Mouse (Mus musculus) ES-E14 (cell line): Measurements from ENCODE around the gene Stxbp6.

Source experiments
- CHD2 ChIP-seq: IDR thresholded peaks from 2 replicates; pipeline ENCODE4 v1.6.1; 2014; ENCODE audit warnings: mild to moderate bottlenecking, low read depth, low read length, inconsistent platforms
- HCFC1 ChIP-seq: IDR thresholded peaks from 2 replicates; pipeline ENCODE4 v1.6.1; 2012; ENCODE audit warnings: low read length, inconsistent platforms, borderline replicate concordance; ENCODE audit not compliant: insufficient read depth
- MAFK ChIP-seq: IDR thresholded peaks from 2 replicates; pipeline ENCODE4 v1.6.1; 2014; ENCODE audit warnings: mild to moderate bottlenecking, low read depth, low read length, inconsistent platforms; ENCODE audit not compliant: insufficient read depth
- ZC3H11A ChIP-seq: IDR thresholded peaks from 2 replicates; pipeline ENCODE4 v1.6.1; 2012; ENCODE audit warnings: low read depth, mild to moderate bottlenecking, inconsistent platforms, low read length, borderline replicate concordance
- ZNF384 ChIP-seq: IDR thresholded peaks from 2 replicates; pipeline ENCODE4 v1.6.1; 2012; ENCODE audit warnings: low read depth, low read length, inconsistent platforms

DNA sequence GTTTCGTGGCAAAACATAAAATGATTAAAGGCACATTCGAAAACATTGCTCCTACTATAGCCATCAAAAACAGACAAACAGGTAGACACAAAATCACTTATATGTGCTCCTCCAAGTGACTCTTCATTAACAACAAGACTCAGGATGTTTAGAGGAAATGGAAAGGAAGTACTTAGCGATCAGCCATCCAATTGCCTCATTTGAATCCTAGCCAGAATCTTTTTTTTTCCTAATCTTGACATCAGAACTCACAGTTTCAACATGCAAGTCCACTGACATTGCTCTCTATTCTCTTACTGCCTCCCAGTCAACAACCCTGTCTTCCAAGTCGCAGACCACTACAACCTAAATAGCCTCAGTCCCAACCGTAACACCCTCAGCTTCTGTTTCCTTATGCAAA is 21.2 kb downstream of the Stxbp6 start:
- TF ChIP-seq CHD2 (no peak), HCFC1 (no peak), ZNF384 (no peak), MAFK (no peak), ZC3H11A (no peak)
